Mouse (Mus musculus) testis, postnatal 10 days (tissue): Measurements from ENCODE around the gene Zfp275.
A peak's percentile ranks its signal among the peaks of the same experiment; 100 is the strongest.
"Not testable (repeated sequence)": the region's sequence is repeated elsewhere in the genome, so short reads cannot be mapped to it uniquely, and the experiment has no call there.

Experiments
- DNase-seq: peaks from one replicate; pipeline ENCODE4 v3.0.0; 2021; ENCODE audit warnings: low spot score

The Zfp275 gene

GRCm38 (mm10) chrX:73342483-73342895, at the start of gene Zfp275:
TSS of gene Zfp275 (plus strand) at chrX:73342621.
- peak; percentile 80 for DNase-seq

GRCm38 (mm10) chrX:73292876-73293275, 49.5 kb upstream of the Zfp275 start, which contains the start of the genes Xlr5a and Xlr5c:
TSS of gene Xlr5a (minus strand) at chrX:73292976.
TSS of gene Xlr5c (minus strand) at chrX:73292976.
- not testable (repeated sequence) for DNase-seq

GRCm38 (mm10) chrX:73295745-73296144, 46.7 kb upstream of the Zfp275 start:
- not testable (repeated sequence) for DNase-seq

- peak; percentile 50 for DNase-seq
Observed at GRCm38 (mm10) chrX:73312522-73312921, 29.9 kb upstream of the Zfp275 start.

- DNase-seq, result no peak
Observed at GRCm38 (mm10) chrX:73321029-73321428, 21.4 kb upstream of the Zfp275 start.

- DNase-seq, result no peak
Observed at GRCm38 (mm10) chrX:73327215-73327614, 15.2 kb upstream of the Zfp275 start.

- no peak for DNase-seq
Observed at GRCm38 (mm10) chrX:73333548-73333947, 8.9 kb upstream of the Zfp275 start.

- no peak for DNase-seq
Observed at GRCm38 (mm10) chrX:73336740-73337139, 5.7 kb upstream of the Zfp275 start, which contains the start of gene Gm45015. TSS of gene Gm45015 (minus strand) at chrX:73336840.

- no peak for DNase-seq
Observed at GRCm38 (mm10) chrX:73341473-73341872, 948 bp upstream of the Zfp275 start.

GRCm38 (mm10) chrX:73342068-73342467, 353 bp upstream of the Zfp275 start:
- DNase-seq, result no peak

GRCm38 (mm10) chrX:73342941-73343735, 717 bp downstream of the Zfp275 start:
- DNase-seq, result peak; percentile 54

GRCm38 (mm10) chrX:73343802-73344201, 1.4 kb downstream of the Zfp275 start:
- DNase-seq, result no peak

- no peak for DNase-seq
Observed at GRCm38 (mm10) chrX:73344346-73344745, 1.9 kb downstream of the Zfp275 start.

GRCm38 (mm10) chrX:73356163-73356562, 13.7 kb downstream of the Zfp275 start:
- no peak for DNase-seq

- no peak for DNase-seq
Observed at GRCm38 (mm10) chrX:73356719-73357118, 14.3 kb downstream of the Zfp275 start.

GRCm38 (mm10) chrX:73363291-73363690, 20.9 kb downstream of the Zfp275 start:
- DNase-seq, result no peak

- no peak for DNase-seq
Observed at GRCm38 (mm10) chrX:73384419-73384818, 42.0 kb downstream of the Zfp275 start.

- no peak for DNase-seq
Observed at GRCm38 (mm10) chrX:73384924-73385323, 42.5 kb downstream of the Zfp275 start.

- DNase-seq, result no peak
Observed at GRCm38 (mm10) chrX:73391481-73391880, 49.1 kb downstream of the Zfp275 start.

- DNase-seq, result no peak
Observed at GRCm38 (mm10) chrX:73396446-73396845, 54.0 kb downstream of the Zfp275 start.

- DNase-seq, result not testable (repeated sequence)
Observed at GRCm38 (mm10) chrX:73398636-73399035, 56.2 kb downstream of the Zfp275 start, which contains the start of gene Gm18336. TSS of gene Gm18336 (minus strand) at chrX:73398736.

GRCm38 (mm10) chrX:73400951-73401350, 58.5 kb downstream of the Zfp275 start:
- no peak for DNase-seq

- no peak for DNase-seq
Observed at GRCm38 (mm10) chrX:73401616-73402015, 59.2 kb downstream of the Zfp275 start.
